Mouse (Mus musculus) forebrain, embryonic 10.5 days (tissue): ENCODE results near the gene Nrxn2. TPM values are rescaled to one million over a fixed set of nuclear protein-coding genes. Genes with fewer than 3 reads are reported as not detected.
A peak's percentile ranks its signal among the peaks of the same experiment; 100 is the strongest.

ENCODE experiments used
- DNase-seq: peaks from one replicate; pipeline ENCODE4 v3.0.0-alpha.2; 2017; ENCODE audit warnings: low spot score; ENCODE audit errors: extremely low spot score
- H3K27ac ChIP-seq: fragments of 300-500 bp; sonication (generic); 2 replicates; pipeline ENCODE4 v1.5.1; 2016; ENCODE audit warnings: mild to moderate bottlenecking
- H3K27me3 ChIP-seq: fragments of 300-500 bp; sonication (generic); 2 replicates; pipeline ENCODE4 v1.6.1; 2016; ENCODE audit warnings: mild to moderate bottlenecking; ENCODE audit not compliant: poor library complexity, severe bottlenecking
- H3K36me3 ChIP-seq: fragments of 300-500 bp; sonication (generic); replicated peaks from 2 replicates; pipeline ENCODE4 v1.6.1; 2016; ENCODE audit warnings: mild to moderate bottlenecking, moderate library complexity
- H3K4me1 ChIP-seq: fragments of 300-500 bp; sonication (generic); 2 replicates; pipeline ENCODE4 v1.6.1; 2016
- H3K4me3 ChIP-seq: fragments of 300-500 bp; sonication (generic); 2 replicates; pipeline ENCODE4 v1.5.1; 2016; ENCODE audit warnings: mild to moderate bottlenecking, moderate library complexity
- H3K9me3 ChIP-seq: fragments of 300-500 bp; sonication (generic); 2 replicates; pipeline ENCODE4 v1.6.1; 2016; ENCODE audit warnings: mild to moderate bottlenecking, moderate library complexity
- WGBS: fragments of 180-500 bp; shearing (Covaris S2); methylation state at CpG from one replicate; pipeline ENCODE4 v1.1.7; 2016; 5-methylcytosine and 5-hydroxymethylcytosine counted together
- polyA plus RNA-seq: library from polyadenylated mRNA; unstranded; fragments of >200 nt; fragmentation: Nextera tagmentation; extraction: Ambion mirVana; gene quantifications from 2 replicates; pipeline ENCODE4 v1.2.1, GENCODE M21; 2016

Nrxn2 gene
- polyA plus RNA-seq, 1 experiment from 2014 or later: 3.1 TPM

DNA sequence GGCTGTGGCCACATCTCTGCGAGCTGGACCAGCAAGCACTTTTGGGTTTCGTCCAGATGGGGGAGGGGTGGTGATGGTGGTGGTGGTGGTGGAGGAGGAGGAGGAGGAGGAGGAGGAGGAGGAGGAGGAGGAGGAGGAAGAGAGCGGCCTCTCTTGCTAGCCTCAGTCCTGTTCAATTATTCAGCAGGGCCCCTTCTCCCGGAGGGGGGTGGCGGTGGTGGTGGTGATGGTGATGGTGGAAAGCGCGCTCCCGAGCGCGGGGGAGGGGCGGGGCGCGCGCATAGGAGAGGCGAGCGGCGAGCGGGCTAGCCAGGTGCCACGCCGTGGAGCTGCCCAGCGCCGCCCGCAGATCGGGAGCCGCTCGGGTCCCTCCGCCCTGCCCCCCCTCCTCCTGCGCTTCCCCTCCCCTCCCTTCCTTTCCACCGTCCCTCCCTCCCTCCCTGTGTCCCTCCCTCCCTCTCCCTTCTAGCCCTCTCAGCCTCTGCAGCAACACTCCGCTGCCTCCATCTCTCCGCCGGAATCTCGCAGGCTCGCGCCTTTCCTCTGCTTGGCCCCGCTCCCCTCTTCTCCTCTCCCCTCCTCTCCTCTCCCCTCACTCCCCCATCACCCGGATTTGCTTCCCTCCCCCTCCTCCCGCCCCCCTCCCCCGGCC, 78.7 kb downstream of the Nrxn2 start:
- peak overlapping the region; percentile 84 for H3K4me3 ChIP-seq
- no peaks in the 10 kb centered on the region for H3K9me3 ChIP-seq
- peak; percentile 70 for DNase-seq
- H3K27ac ChIP-seq: peak overlapping the region; percentile 92
- WGBS: 2% methylated on average over 27 of the region's 39 CpGs
- H3K36me3 ChIP-seq: no peaks in the 10 kb centered on the region
- H3K27me3 ChIP-seq: peaks cover 100% of the 10 kb centered on the region
- H3K4me1 ChIP-seq: peaks cover 81% of the 10 kb centered on the region

DNA sequence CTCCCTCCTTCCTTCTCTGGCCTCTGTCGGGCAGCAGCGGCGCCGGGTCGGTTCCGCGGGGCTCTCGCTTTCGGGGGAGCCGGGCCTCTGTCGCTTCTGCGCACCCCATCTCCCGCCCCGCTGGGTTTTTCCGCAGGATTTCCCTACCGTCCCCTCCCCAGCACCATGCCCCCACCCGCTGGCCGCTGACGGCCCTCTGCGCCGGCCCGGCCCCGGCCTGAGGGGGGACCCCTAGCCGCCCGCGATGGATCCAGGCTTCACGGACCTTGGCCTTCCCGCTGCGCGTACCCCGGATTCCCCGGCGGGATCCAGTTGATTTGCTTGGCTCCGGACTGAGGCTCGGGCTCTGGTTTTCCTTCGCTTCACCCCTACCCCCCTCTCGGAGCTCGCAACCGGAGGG, 79.3 kb downstream of the Nrxn2 start:
- H3K27me3 ChIP-seq: peaks cover 100% of the 10 kb centered on the region
- H3K36me3 ChIP-seq: no peaks in the 10 kb centered on the region
- under 1% methylated on average over 32 of the region's 39 CpGs for WGBS
- H3K9me3 ChIP-seq: no peaks in the 10 kb centered on the region
- peak overlapping the region; percentile 92 for H3K27ac ChIP-seq
- no peak for DNase-seq
- peaks cover 84% of the 10 kb centered on the region for H3K4me1 ChIP-seq
- peak overlapping the region; percentile 84 for H3K4me3 ChIP-seq

DNA sequence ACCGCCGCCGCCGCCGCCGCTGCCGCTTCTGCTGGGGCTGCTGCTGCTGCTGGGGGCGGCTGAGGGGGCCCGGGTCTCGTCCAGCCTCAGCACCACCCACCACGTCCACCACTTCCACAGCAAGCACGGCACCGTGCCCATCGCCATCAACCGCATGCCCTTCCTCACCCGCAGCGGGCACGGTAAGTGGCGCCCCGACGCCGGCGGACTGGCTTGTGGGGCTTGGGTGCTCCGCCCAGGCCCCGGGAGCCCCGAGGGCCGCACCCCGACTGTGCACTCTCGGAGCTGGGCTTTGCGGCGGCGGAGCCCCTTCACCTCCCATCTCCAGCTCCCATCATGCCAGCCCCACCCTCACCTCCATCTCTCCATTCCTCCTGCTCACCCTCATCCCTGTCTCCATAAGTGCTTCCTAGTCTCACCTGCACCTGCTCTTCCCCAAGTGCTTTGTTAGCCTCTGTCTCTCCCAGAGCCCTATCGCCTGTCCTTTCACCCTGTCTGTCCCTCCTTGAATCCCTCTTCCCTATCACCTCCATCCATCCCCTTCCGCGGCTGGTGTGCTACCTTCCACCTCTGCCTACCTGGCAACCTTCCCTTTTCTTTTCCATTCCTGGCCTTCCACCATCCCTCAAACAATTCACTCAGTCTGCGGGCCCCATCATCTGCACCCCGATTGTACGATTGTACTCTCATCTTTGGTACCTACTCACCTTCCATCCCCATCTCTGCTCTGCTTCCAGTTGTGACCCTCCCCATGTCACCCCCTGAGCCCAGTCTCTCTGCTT, 80.0 kb downstream of the Nrxn2 start:
- peak overlapping the region; percentile 84 for H3K4me3 ChIP-seq
- H3K27me3 ChIP-seq: peaks cover 100% of the 10 kb centered on the region
- no peak for DNase-seq
- H3K27ac ChIP-seq: peak overlapping the region; percentile 92
- H3K36me3 ChIP-seq: no peaks in the 10 kb centered on the region
- H3K9me3 ChIP-seq: no peaks in the 10 kb centered on the region
- H3K4me1 ChIP-seq: peaks cover 91% of the 10 kb centered on the region
- WGBS: 5% methylated on average over 30 of the region's 38 CpGs

GRCm38 (mm10) chr19:6499860-6500635, 81.5 kb downstream of the Nrxn2 start:
- H3K9me3 ChIP-seq: no peaks in the 10 kb centered on the region
- H3K27ac ChIP-seq: no peak overlapping the region
- no peak for DNase-seq
- H3K36me3 ChIP-seq: peaks cover 7% of the 10 kb centered on the region
- peak overlapping the region; percentile 84 for H3K4me3 ChIP-seq
- WGBS: 64% methylated on average over 6 of the region's 6 CpGs
- H3K4me1 ChIP-seq: peaks cover 95% of the 10 kb centered on the region
- H3K27me3 ChIP-seq: peaks cover 100% of the 10 kb centered on the region

DNA sequence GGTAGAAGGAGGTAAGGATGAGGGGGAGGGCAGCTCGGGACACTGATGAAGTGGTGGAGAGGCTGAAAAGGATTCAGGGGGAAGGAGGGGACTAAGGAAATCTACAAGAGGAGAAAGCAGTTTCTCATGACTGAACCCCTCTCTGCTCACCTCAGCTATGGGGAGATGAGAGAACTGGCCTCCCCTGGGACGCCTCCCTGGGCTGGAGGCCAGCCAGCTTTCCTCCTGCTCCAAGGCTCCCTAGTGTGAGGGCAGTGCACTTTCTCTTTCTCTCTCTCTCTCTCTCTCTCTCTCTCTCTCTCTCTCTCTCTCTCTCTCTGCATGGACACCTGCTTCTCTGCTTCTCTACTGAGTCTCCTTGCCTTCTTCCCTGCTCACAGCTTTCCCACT, 82.1 kb downstream of the Nrxn2 start:
- no peaks in the 10 kb centered on the region for H3K9me3 ChIP-seq
- peaks cover 90% of the 10 kb centered on the region for H3K4me1 ChIP-seq
- peaks cover 13% of the 10 kb centered on the region for H3K36me3 ChIP-seq
- WGBS: 54% methylated on average over 2 of the region's 2 CpGs
- H3K4me3 ChIP-seq: peak overlapping the region; percentile 84; the same call in 1 of the 2 replicates
- no peak for DNase-seq
- H3K27ac ChIP-seq: no peak overlapping the region
- H3K27me3 ChIP-seq: peaks cover 100% of the 10 kb centered on the region

DNA sequence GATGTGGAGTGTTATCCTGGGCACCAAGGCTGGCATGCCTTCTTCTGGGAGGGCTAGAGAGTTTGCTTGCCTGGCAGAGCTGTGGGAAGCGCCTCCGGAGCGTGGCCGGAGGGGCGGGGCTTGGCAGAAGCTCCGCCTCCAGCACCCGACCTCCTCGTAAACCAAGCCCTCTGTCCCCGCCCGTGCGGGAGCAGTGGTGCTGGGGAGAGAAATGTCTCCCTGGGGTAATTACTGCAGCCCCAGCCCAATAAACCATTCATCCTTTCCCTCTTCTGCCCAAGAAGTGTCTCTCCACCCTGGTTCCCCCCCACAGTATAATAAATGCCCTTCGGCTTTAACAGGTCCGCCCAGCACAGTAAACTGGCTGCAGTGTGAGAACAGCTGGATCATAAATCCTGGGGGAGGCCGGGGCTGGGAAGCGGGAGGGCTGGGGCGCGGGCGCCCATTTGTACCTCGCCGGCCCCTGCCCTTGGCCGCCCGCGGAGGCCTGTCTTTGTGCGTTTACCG, 83.6 kb downstream of the Nrxn2 start:
- Histone ChIP-seq H3K4me1 (peaks cover 83% of the 10 kb centered on the region), H3K27ac (peak overlapping the region; percentile 80), H3K27me3 (peaks cover 98% of the 10 kb centered on the region), H3K36me3 (peaks cover 24% of the 10 kb centered on the region), H3K4me3 (peak overlapping the region; percentile 59), H3K9me3 (no peaks in the 10 kb centered on the region)
- peak; percentile 64 for DNase-seq
- WGBS: 1% methylated on average over 25 of the region's 25 CpGs

DNA sequence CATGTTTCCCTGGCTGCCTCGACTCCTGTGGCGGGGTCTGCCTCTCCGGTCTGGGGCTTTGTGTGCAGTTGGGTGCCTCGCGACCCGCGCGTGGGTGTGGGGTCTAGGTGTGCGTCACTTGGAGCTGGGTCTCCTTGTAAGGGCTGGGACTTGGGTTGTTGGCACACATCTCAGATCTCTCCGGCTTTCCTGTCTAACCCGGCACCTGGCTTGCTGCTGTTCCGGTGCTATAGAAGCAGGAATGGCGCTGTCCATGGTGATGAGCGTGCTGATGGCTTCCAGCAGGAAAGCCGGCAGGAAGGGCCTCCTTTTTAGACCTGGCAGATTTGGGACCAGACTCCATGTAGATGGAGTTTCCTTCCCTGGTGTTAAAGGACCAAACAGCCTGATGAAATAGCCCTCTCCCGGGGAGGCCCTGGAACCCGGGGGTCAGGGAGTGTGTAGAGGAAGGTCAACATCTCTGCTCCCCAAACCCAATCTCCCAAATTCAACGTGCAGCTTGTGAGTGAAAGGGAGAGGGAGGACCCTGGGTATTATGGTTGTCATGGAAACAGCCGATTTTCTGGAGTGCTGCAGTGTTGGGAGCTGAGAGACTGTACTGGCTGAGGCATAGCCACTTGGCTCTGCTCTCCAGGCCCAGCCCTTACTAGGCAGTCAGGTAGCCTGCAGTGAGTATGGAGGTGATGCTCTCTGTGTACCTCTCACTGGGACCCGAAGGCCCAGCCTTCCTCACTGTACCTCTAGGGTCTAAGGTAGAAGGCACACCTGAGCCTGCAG, 84.2 kb downstream of the Nrxn2 start:
- Histone ChIP-seq H3K4me1 (peaks cover 84% of the 10 kb centered on the region), H3K9me3 (no peaks in the 10 kb centered on the region), H3K4me3 (peak overlapping the region; percentile 59), H3K27me3 (peaks cover 98% of the 10 kb centered on the region), H3K27ac (peak overlapping the region; percentile 80), H3K36me3 (peaks cover 27% of the 10 kb centered on the region)
- DNase-seq: peak; percentile 73
- 5% methylated on average over 20 of the region's 20 CpGs for WGBS

- no peaks in the 10 kb centered on the region for H3K9me3 ChIP-seq
- H3K36me3 ChIP-seq: peaks cover 27% of the 10 kb centered on the region
- DNase-seq: no peak
- H3K4me3 ChIP-seq: no peak overlapping the region
- H3K27ac ChIP-seq: no peak overlapping the region
- H3K4me1 ChIP-seq: peaks cover 74% of the 10 kb centered on the region
- H3K27me3 ChIP-seq: peaks cover 92% of the 10 kb centered on the region
- WGBS: 60% methylated on average over 16 of the region's 16 CpGs
These were observed 85.6 kb downstream of the Nrxn2 start for GRCm38 (mm10) chr19:6503926-6504655.

DNA sequence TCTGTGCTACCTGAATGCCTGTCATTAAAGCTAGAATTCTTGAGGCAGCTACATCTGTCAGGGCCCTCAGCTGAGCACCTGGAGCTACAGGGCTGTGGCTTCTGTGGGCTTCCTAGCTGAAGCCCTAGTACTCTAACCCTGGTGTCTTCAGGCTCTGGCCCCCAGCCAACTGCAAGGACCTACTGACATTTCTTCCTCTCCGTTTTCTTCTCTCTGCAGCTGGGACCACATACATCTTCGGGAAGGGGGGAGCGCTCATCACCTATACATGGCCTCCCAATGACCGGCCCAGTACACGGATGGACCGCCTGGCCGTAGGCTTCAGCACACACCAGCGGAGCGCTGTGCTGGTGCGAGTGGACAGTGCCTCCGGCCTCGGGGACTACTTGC, 86.1 kb downstream of the Nrxn2 start:
- Histone ChIP-seq H3K27me3 (peaks cover 86% of the 10 kb centered on the region), H3K4me3 (no peak overlapping the region), H3K9me3 (no peaks in the 10 kb centered on the region), H3K4me1 (peaks cover 69% of the 10 kb centered on the region), H3K36me3 (peaks cover 28% of the 10 kb centered on the region), H3K27ac (no peak overlapping the region)
- no peak for DNase-seq
- WGBS: 90% methylated on average over 12 of the region's 12 CpGs

- H3K9me3 ChIP-seq: no peaks in the 10 kb centered on the region
- DNase-seq: no peak
- no peak overlapping the region for H3K4me3 ChIP-seq
- no peak overlapping the region for H3K27ac ChIP-seq
- H3K4me1 ChIP-seq: peaks cover 48% of the 10 kb centered on the region
- WGBS: 68% methylated on average over 10 of the region's 10 CpGs
- peaks cover 73% of the 10 kb centered on the region for H3K27me3 ChIP-seq
- H3K36me3 ChIP-seq: peaks cover 36% of the 10 kb centered on the region
These were observed 88.9 kb downstream of the Nrxn2 start for GRCm38 (mm10) chr19:6507393-6507792.

DNA sequence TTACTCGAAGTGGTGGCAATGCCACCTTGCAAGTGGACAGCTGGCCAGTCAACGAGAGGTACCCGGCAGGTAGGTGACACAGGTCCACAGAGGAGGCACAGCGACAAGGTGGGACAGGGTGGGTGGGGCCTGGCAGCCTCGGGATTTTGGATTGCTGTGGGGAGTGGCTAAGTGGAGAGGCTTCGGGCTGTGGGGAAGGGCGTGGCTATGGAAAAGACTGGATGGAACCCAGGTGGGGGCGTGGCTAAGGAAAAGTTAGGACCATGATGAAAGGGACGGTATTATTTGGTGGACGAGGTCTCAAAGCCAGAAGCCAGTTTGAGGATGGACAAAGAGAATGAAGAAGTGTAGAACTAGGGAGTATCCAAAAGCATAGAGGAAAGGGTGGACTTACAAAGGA, 91.3 kb downstream of the Nrxn2 start:
- no peak for DNase-seq
- Histone ChIP-seq H3K4me1 (peaks cover 50% of the 10 kb centered on the region), H3K36me3 (peaks cover 31% of the 10 kb centered on the region), H3K27me3 (peaks cover 70% of the 10 kb centered on the region), H3K9me3 (no peaks in the 10 kb centered on the region), H3K27ac (no peak overlapping the region), H3K4me3 (no peak overlapping the region)
- WGBS: 82% methylated on average over 10 of the region's 10 CpGs
